In genomic region chr1:118759141-118759932, GRCm38 (mm10) we compare ENCODE assay signal across 8 mouse cellular contexts.
DNase-seq lines count a peak whose midpoint lies in the region; ATAC-seq and TF ChIP-seq lines count a peak whose summit lies in the region.

No protein-coding gene starts in this region.

- no peak for TF ChIP-seq EP300 in lung, postnatal 0 days (IDR thresholded peaks at IDR 0.05)

- H3K4me1 ChIP-seq in ES-E14 (ENCODE audit: control insufficient read depth in 2 of 2, insufficient read depth in 2 of 2, low read length in 2 of 2, poor library complexity in 1 of 2), result peaks cover 3 to 6% of the 10 kb centered on the region in 2 experiments; a peak in 2 of 4 replicates
- no peaks in the 10 kb centered on the region for H3K4me1 ChIP-seq in forebrain, embryonic 13.5 days
- no peaks in the 10 kb centered on the region; the same call in 1 of the 2 replicates for H3K4me1 ChIP-seq in hindbrain, embryonic 10.5 days (replicated peaks)
- no peaks in the 10 kb centered on the region for H3K4me1 ChIP-seq in lung, postnatal 0 days (ENCODE audit: insufficient read depth, low read depth, low read length)

- H3K9ac ChIP-seq in ES-E14 (ENCODE audit: insufficient read depth, low read depth, low read length, poor library complexity, severe bottlenecking), result no peak overlapping the region
- no peak overlapping the region for H3K9ac ChIP-seq in forebrain, embryonic 13.5 days
- H3K9ac ChIP-seq in lung, postnatal 0 days (replicated peaks; ENCODE audit: low read depth), result no peak overlapping the region

- peak; percentile 89 for ATAC-seq in forebrain, embryonic 13.5 days
- peak; percentile 41; the same call in 1 of the 2 replicates for ATAC-seq in lung, postnatal 0 days

- no peak overlapping the region for H3K4me2 ChIP-seq in forebrain, embryonic 13.5 days
- H3K4me2 ChIP-seq in lung, postnatal 0 days (replicated peaks; ENCODE audit: low read depth, low read length), result no peak overlapping the region

- H3K9me3 ChIP-seq in ES-E14 (ENCODE audit: control insufficient read depth, insufficient read depth, low read depth, low read length), result no peaks in the 10 kb centered on the region
- no peaks in the 10 kb centered on the region for H3K9me3 ChIP-seq in forebrain, embryonic 13.5 days (replicated peaks)
- no peaks in the 10 kb centered on the region for H3K9me3 ChIP-seq in hindbrain, embryonic 10.5 days
- no peaks in the 10 kb centered on the region for H3K9me3 ChIP-seq in lung, postnatal 0 days (ENCODE audit: low read length)

- peak; percentile 82 for DNase-seq in ES-E14 (ENCODE audit: low read depth, low spot score)
- DNase-seq in c-Kit-positive CD71-positive TER-119-negative erythroid progenitor cells, embryonic 14.5 days (ENCODE audit: low read depth), result peak; percentile 44
- peak; percentile 81 for DNase-seq in hindbrain, embryonic 10.5 days (ENCODE audit: low spot score)
- peak; percentile 83 to 90 for DNase-seq in layer of hippocampus, adult 8-10 months (ENCODE audit: low spot score in 2 of 2)
- peak; percentile 85 for DNase-seq in lung, postnatal 0 days (ENCODE audit: low spot score)
- DNase-seq in retina, postnatal 7 days (ENCODE audit: low read depth, low spot score), result peak; percentile 71
- peak; percentile 76 for DNase-seq in urinary bladder, postnatal 25 days (ENCODE audit: low spot score)

- H3K27ac ChIP-seq in ES-E14 (ENCODE audit: insufficient read depth, low read depth, low read length, poor library complexity, severe bottlenecking), result no peak overlapping the region
- no peak overlapping the region for H3K27ac ChIP-seq in forebrain, embryonic 13.5 days
- no peak overlapping the region for H3K27ac ChIP-seq in hindbrain, embryonic 10.5 days
- H3K27ac ChIP-seq in lung, postnatal 0 days (ENCODE audit: low read length), result no peak overlapping the region

- TF ChIP-seq CTCF in lung, postnatal 0 days (IDR thresholded peaks at IDR 0.05), result peak; percentile 90

- H3K4me3 ChIP-seq in ES-E14 (ENCODE audit: insufficient read depth in 1 of 2, low read depth in 1 of 2, low read length in 2 of 2, poor library complexity in 1 of 2, severe bottlenecking in 1 of 2), result no peak overlapping the region
- no peak overlapping the region for H3K4me3 ChIP-seq in forebrain, embryonic 13.5 days
- H3K4me3 ChIP-seq in hindbrain, embryonic 10.5 days, result no peak overlapping the region
- no peak overlapping the region for H3K4me3 ChIP-seq in lung, postnatal 0 days (ENCODE audit: low read depth, low read length)

- no peaks in the 10 kb centered on the region for H3K36me3 ChIP-seq in ES-E14 (ENCODE audit: control insufficient read depth, insufficient read depth, low read length, poor library complexity, severe bottlenecking)
- H3K36me3 ChIP-seq in forebrain, embryonic 13.5 days (ENCODE audit: poor library complexity, severe bottlenecking), result no peaks in the 10 kb centered on the region
- H3K36me3 ChIP-seq in hindbrain, embryonic 10.5 days, result no peaks in the 10 kb centered on the region
- H3K36me3 ChIP-seq in lung, postnatal 0 days (ENCODE audit: insufficient read depth, low read length), result no peaks in the 10 kb centered on the region

- no peaks in the 10 kb centered on the region for H3K27me3 ChIP-seq in forebrain, embryonic 13.5 days
- no peaks in the 10 kb centered on the region for H3K27me3 ChIP-seq in hindbrain, embryonic 10.5 days (ENCODE audit: insufficient read depth, poor library complexity, severe bottlenecking)
- no peaks in the 10 kb centered on the region for H3K27me3 ChIP-seq in lung, postnatal 0 days (replicated peaks; ENCODE audit: insufficient read depth, low read length)

- 36% methylated on average over 7 of the region's 7 CpGs for WGBS in forebrain, embryonic 13.5 days
- whole genome bisulfite sequencing in hindbrain, embryonic 10.5 days, result 43% methylated on average over 7 of the region's 7 CpGs
- WGBS in lung, postnatal 0 days, result 26% methylated on average over 7 of the region's 7 CpGs

- in situ Hi-C loops in ES-E14 (cut with MboI; ENCODE audit: low sequenced_read_pairs in 2 of 2, unreplicated experiment in 2 of 2), result loop anchor here (5.0 to 10.0 kb wide), 2 partner anchors 195 to 197 kb away; no protein-coding TSS in a partner anchor

TF ChIP-seq in ES-E14, 5 proteins besides CTCF, POLR2A, EP300 and RAD21:
- TF ChIP-seq MAFK (IDR thresholded peaks at IDR 0.05; ENCODE audit: insufficient read depth, low read depth, low read length) (no peak), HCFC1 (IDR thresholded peaks at IDR 0.05; ENCODE audit: borderline replicate concordance, insufficient read depth, low read length) (no peak), ZC3H11A (IDR thresholded peaks at IDR 0.05; ENCODE audit: borderline replicate concordance, low read depth, low read length) (peak; percentile 98)
